Mouse (Mus musculus) small intestine, adult 2 months (tissue): ENCODE measurements around the gene Slc22a13.

Experiments used
- CTCF ChIP-seq: fragments of 200-500 bp; IDR thresholded peaks from 2 replicates; pipeline ENCODE4 v1.5.1; 2012; ENCODE audit warnings: low read depth, mild to moderate bottlenecking, control low read depth, inconsistent platforms, low read length, moderate library complexity, mixed read lengths; ENCODE audit not compliant: insufficient replicate concordance, insufficient read length; ENCODE audit errors: extremely low read depth
- POLR2A ChIP-seq: fragments of 200-500 bp; IDR thresholded peaks from 2 replicates; pipeline ENCODE4 v1.6.1; 2012; ENCODE audit warnings: low read depth, mild to moderate bottlenecking, control low read depth, inconsistent platforms, low read length, moderate library complexity

- TF ChIP-seq CTCF (no peak), POLR2A (no peak)
Measured at GRCm38 (mm10) chr9:119208998-119209397, at the start of gene Slc22a13.
